Mouse (Mus musculus) limb, embryonic 12.5 days (tissue): ENCODE data around the gene Gm11541. TPM values are rescaled to one million over a fixed set of nuclear protein-coding genes. Genes with fewer than 3 reads are reported as not detected.

ENCODE experiments used
- ATAC-seq: fragments of 200-750 bp; cut with Nextera tagmentation; 2 replicates; pipeline ENCODE4 v1.8.0; 2017; ENCODE audit warnings: low read depth, moderate TSS enrichment; ENCODE audit not compliant: insufficient number of reproducible peaks, insufficient read depth, low FRiP score, low TSS enrichment
- H3K27ac ChIP-seq: fragments of 300-500 bp; sonication (generic); 2 replicates; pipeline ENCODE4 v1.5.1; 2016; ENCODE audit warnings: mild to moderate bottlenecking, moderate library complexity
- H3K27me3 ChIP-seq: fragments of 300-500 bp; sonication (generic); 2 replicates; pipeline ENCODE4 v1.6.1; 2016; ENCODE audit warnings: mild to moderate bottlenecking, moderate library complexity
- H3K36me3 ChIP-seq: fragments of 300-500 bp; sonication (generic); 2 replicates; pipeline ENCODE4 v1.6.1; 2016; ENCODE audit warnings: mild to moderate bottlenecking, moderate library complexity
- H3K4me1 ChIP-seq: fragments of 300-500 bp; sonication (generic); replicated peaks from 2 replicates; pipeline ENCODE4 v1.6.1; 2016
- H3K4me2 ChIP-seq: fragments of 300-500 bp; sonication (generic); 2 replicates; pipeline ENCODE4 v1.6.1; 2016; ENCODE audit warnings: mild to moderate bottlenecking, moderate library complexity
- H3K4me3 ChIP-seq: fragments of 300-500 bp; sonication (generic); replicated peaks from 2 replicates; pipeline ENCODE4 v1.5.1; 2016; ENCODE audit warnings: mild to moderate bottlenecking
- H3K9ac ChIP-seq: fragments of 300-500 bp; sonication (generic); replicated peaks from 2 replicates; pipeline ENCODE4 v1.6.1; 2016; ENCODE audit warnings: mild to moderate bottlenecking, moderate library complexity
- H3K9me3 ChIP-seq: fragments of 300-500 bp; sonication (generic); 2 replicates; pipeline ENCODE4 v1.6.1; 2016; ENCODE audit warnings: mild to moderate bottlenecking, moderate library complexity
- WGBS: fragments of 180-500 bp; shearing (Covaris S2); methylation state at CpG from one replicate; pipeline ENCODE4 v1.1.7; 2016; 5-methylcytosine and 5-hydroxymethylcytosine counted together
- polyA plus RNA-seq: library from polyadenylated mRNA; unstranded; fragments of >200 nt; fragmentation: Nextera tagmentation; extraction: Ambion mirVana; gene quantifications from 2 replicates; pipeline ENCODE4 v1.2.1, GENCODE M21; 2016

Gene Gm11541
- polyA plus RNA-seq, result 0.13 and 0.17 TPM in 2 replicates

- no peak for ATAC-seq
Measured at GRCm38 (mm10) chr11:94704472-94704871, at the start of gene Gm11541. Gene Gm11541 (minus strand): TSS chr11:94704499.

GRCm38 (mm10) chr11:94752946-94753713 is 48.8 kb upstream of the Gm11541 start:
- Histone ChIP-seq H3K9ac (no peak overlapping the region), H3K36me3 (no peaks in the 10 kb centered on the region), H3K4me3 (no peak overlapping the region), H3K27ac (no peak overlapping the region), H3K27me3 (no peaks in the 10 kb centered on the region), H3K4me1 (no peaks in the 10 kb centered on the region), H3K9me3 (no peaks in the 10 kb centered on the region), H3K4me2 (no peak overlapping the region)
- no peak for ATAC-seq
- WGBS, result 53% methylated on average over 2 of the region's 2 CpGs

More at GRCm38 (mm10) chr11:94704472-94704871, at the start of gene Gm11541:
- 79% methylated on average over 5 of the region's 5 CpGs for WGBS
- peaks cover 10% of the 10 kb centered on the region for H3K4me1 ChIP-seq
- no peak within 1 kb of the TSS for H3K4me3 ChIP-seq
- no peak within 1 kb of the TSS for H3K9ac ChIP-seq
- H3K27me3 ChIP-seq, result peaks cover 4% of the 10 kb centered on the region; the same call in 1 of the 2 replicates
- no peaks in the 10 kb centered on the region for H3K9me3 ChIP-seq
- no peak within 1 kb of the TSS for H3K27ac ChIP-seq
- H3K36me3 ChIP-seq, result no peaks in the 10 kb centered on the region
- no peak within 1 kb of the TSS for H3K4me2 ChIP-seq

DNA sequence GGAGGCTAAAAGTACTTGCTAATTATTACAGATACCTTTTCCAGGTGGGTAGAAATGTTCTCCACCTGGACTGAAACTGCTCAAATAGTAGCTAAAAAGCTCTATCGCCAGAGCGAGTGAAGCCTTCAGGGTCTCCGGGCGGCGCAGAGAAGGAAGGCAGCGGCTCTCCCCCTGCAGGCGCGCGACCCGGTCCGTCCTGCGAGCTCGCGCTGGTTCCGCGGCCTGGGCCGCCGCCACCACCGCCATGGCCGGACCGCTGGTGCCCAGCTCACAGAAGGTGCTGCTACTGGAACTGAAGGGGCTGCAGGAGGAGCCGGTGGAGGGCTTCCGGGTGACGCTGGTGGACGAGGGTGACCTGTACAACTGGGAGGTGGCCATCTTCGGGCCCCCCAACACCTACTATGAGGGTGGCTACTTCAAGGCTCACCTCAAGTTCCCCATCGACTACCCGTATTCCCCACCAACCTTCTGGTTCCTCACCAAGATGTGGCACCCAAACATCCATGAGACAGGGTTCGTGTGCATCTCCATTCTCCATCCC is 37.5 kb upstream of the Gm11541 start, which contains the start of gene Cdc34b:
TSS of gene Cdc34b (plus strand) at position 51 of the 541 bp plus-strand sequence.
- Histone ChIP-seq H3K4me1 (no peaks in the 10 kb centered on the region), H3K9ac (no peak within 1 kb of the TSS), H3K27me3 (peaks cover 15% of the 10 kb centered on the region), H3K36me3 (no peaks in the 10 kb centered on the region), H3K27ac (no peak within 1 kb of the TSS), H3K4me2 (no peak within 1 kb of the TSS), H3K4me3 (no peak within 1 kb of the TSS), H3K9me3 (peaks cover 4% of the 10 kb centered on the region; the same call in 1 of the 2 replicates)
- no peak for ATAC-seq
- 81% methylated on average over 29 of the region's 29 CpGs for WGBS

GRCm38 (mm10) chr11:94735746-94736145 is 31.4 kb upstream of the Gm11541 start:
- H3K4me2 ChIP-seq, result no peak overlapping the region
- 69% methylated on average over 2 of the region's 2 CpGs for WGBS
- no peak for ATAC-seq
- no peak overlapping the region for H3K27ac ChIP-seq
- H3K4me3 ChIP-seq, result no peak overlapping the region
- H3K36me3 ChIP-seq, result no peaks in the 10 kb centered on the region
- no peaks in the 10 kb centered on the region for H3K4me1 ChIP-seq
- H3K9me3 ChIP-seq, result no peaks in the 10 kb centered on the region
- H3K9ac ChIP-seq, result no peak overlapping the region
- peaks cover 2% of the 10 kb centered on the region; the same call in 1 of the 2 replicates for H3K27me3 ChIP-seq

- 40% methylated on average over 8 of the region's 8 CpGs for WGBS
- no peak overlapping the region for H3K27ac ChIP-seq
- no peaks in the 10 kb centered on the region for H3K36me3 ChIP-seq
- H3K9ac ChIP-seq, result no peak overlapping the region
- H3K4me2 ChIP-seq, result no peak overlapping the region
- no peaks in the 10 kb centered on the region for H3K9me3 ChIP-seq
- H3K4me3 ChIP-seq, result no peak overlapping the region
- H3K4me1 ChIP-seq, result no peaks in the 10 kb centered on the region
- no peaks in the 10 kb centered on the region for H3K27me3 ChIP-seq
- ATAC-seq, result no peak
Measured at GRCm38 (mm10) chr11:94732773-94733172, 28.5 kb upstream of the Gm11541 start.

- Histone ChIP-seq H3K9me3 (no peaks in the 10 kb centered on the region), H3K27me3 (no peaks in the 10 kb centered on the region), H3K36me3 (no peaks in the 10 kb centered on the region), H3K4me1 (no peaks in the 10 kb centered on the region), H3K4me3 (no peak overlapping the region), H3K9ac (no peak overlapping the region), H3K4me2 (no peak overlapping the region), H3K27ac (no peak overlapping the region)
- WGBS, result 84% methylated on average over 12 of the region's 12 CpGs
- no peak for ATAC-seq
Measured at GRCm38 (mm10) chr11:94731229-94731628, 26.9 kb upstream of the Gm11541 start.

- Histone ChIP-seq H3K27me3 (no peaks in the 10 kb centered on the region), H3K36me3 (no peaks in the 10 kb centered on the region), H3K4me3 (no peak overlapping the region), H3K9me3 (no peaks in the 10 kb centered on the region), H3K4me2 (no peak overlapping the region), H3K4me1 (no peaks in the 10 kb centered on the region), H3K9ac (no peak overlapping the region), H3K27ac (no peak overlapping the region)
- no peak for ATAC-seq
- 36% methylated on average over 5 of the region's 5 CpGs for WGBS
Measured at GRCm38 (mm10) chr11:94730261-94730660, 26.0 kb upstream of the Gm11541 start.

DNA sequence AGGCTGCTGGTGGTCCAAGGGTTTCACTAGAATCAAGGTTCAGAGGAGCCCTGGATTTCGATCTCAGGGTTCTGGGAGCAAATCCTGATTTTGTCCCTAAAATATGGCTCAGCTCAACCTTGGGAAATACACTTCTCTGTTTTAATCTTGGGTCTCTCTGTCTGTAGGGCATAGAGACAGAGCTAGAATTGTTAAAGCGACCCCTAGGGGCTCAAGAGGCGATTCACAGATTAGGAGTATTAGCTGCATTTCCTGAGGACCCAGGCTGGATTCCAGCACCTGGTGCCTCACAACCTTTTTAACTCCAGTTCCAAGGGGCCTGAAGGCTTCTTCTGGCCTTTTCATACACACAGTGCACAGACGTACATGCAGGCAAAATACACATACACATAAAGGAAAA is 25.3 kb upstream of the Gm11541 start:
- WGBS, result 34% methylated on average over 4 of the region's 4 CpGs
- Histone ChIP-seq H3K4me3 (no peak overlapping the region), H3K4me2 (no peak overlapping the region), H3K4me1 (no peaks in the 10 kb centered on the region), H3K9ac (no peak overlapping the region), H3K27me3 (no peaks in the 10 kb centered on the region), H3K9me3 (no peaks in the 10 kb centered on the region), H3K36me3 (no peaks in the 10 kb centered on the region), H3K27ac (no peak overlapping the region)
- no peak for ATAC-seq

GRCm38 (mm10) chr11:94728545-94728944 is 24.2 kb upstream of the Gm11541 start:
- H3K4me3 ChIP-seq, result no peak overlapping the region
- no peak overlapping the region for H3K9ac ChIP-seq
- H3K9me3 ChIP-seq, result no peaks in the 10 kb centered on the region
- no peak for ATAC-seq
- no peaks in the 10 kb centered on the region for H3K4me1 ChIP-seq
- H3K27ac ChIP-seq, result no peak overlapping the region
- H3K27me3 ChIP-seq, result no peaks in the 10 kb centered on the region
- WGBS, result 87% methylated on average over 3 of the region's 3 CpGs
- no peak overlapping the region for H3K4me2 ChIP-seq
- H3K36me3 ChIP-seq, result no peaks in the 10 kb centered on the region

- WGBS, result 84% methylated on average over 3 of the region's 3 CpGs
- no peak for ATAC-seq
- no peak overlapping the region for H3K4me2 ChIP-seq
Measured at GRCm38 (mm10) chr11:94727306-94727705, 23.0 kb upstream of the Gm11541 start.

GRCm38 (mm10) chr11:94719216-94719615 is 14.9 kb upstream of the Gm11541 start:
- WGBS, result 80% methylated on average over 2 of the region's 2 CpGs
- H3K9me3 ChIP-seq, result no peaks in the 10 kb centered on the region

More at GRCm38 (mm10) chr11:94727306-94727705, 23.0 kb upstream of the Gm11541 start:
- H3K27ac ChIP-seq, result no peak overlapping the region
- H3K9me3 ChIP-seq, result no peaks in the 10 kb centered on the region
- no peak overlapping the region for H3K9ac ChIP-seq
- H3K4me3 ChIP-seq, result no peak overlapping the region
- no peaks in the 10 kb centered on the region for H3K4me1 ChIP-seq
- no peaks in the 10 kb centered on the region for H3K36me3 ChIP-seq
- no peaks in the 10 kb centered on the region for H3K27me3 ChIP-seq

More at GRCm38 (mm10) chr11:94719216-94719615, 14.9 kb upstream of the Gm11541 start:
- no peak overlapping the region for H3K27ac ChIP-seq
- no peak overlapping the region for H3K9ac ChIP-seq
- ATAC-seq, result no peak
- peaks cover 10% of the 10 kb centered on the region for H3K4me1 ChIP-seq
- H3K36me3 ChIP-seq, result no peaks in the 10 kb centered on the region
- no peak overlapping the region for H3K4me3 ChIP-seq
- H3K4me2 ChIP-seq, result no peak overlapping the region
- H3K27me3 ChIP-seq, result peaks cover 3% of the 10 kb centered on the region; the same call in 1 of the 2 replicates
